Mouse (Mus musculus): ENCODE data around the gene Cobl. TPM values are rescaled to one million over a fixed set of nuclear protein-coding genes. Genes with fewer than 3 reads are reported as not detected.
A peak's percentile ranks its signal among the peaks of the same experiment; 100 is the strongest.

The Cobl gene
- total and polyA plus RNA-seq, 2 experiments from 2014 or later, result 17.2 to 24.5 TPM

DNA sequence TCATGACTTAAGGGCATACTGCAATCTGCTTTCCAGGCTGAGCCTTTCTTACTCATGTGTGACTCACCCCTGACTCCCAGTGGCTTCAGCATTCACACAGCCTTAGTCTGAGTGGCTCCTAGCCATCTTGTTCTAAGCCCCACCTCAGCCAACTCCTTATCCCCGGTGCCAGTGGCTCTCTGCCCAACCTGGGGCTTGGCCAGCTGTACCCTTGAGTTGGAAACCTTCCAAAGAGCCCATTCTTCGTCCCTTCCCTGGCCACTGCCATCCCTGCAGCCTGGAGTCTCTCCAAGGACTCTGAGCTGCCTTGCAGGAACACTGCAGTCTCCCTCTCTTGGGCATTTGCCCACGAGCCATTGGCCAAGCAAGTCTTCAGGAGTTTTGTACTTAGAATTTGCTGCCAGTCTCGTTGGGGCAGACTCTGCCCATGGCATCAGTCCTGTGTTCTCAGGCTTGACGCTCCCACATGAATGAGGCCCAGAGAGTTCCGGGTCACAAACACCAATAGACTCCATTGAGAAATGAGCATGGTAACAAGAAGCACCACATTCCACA lies 233.2 kb downstream of the Cobl start:
- no peaks in the 10 kb centered on the region for H3K4me1 ChIP-seq (ENCODE audit: insufficient read depth, low read length)
- WGBS, result 54% methylated on average over 6 of the region's 6 CpGs
- no peak overlapping the region for H3K4me3 ChIP-seq (ENCODE audit: low read depth, low read length)
- H3K27me3 ChIP-seq (ENCODE audit: insufficient read depth, low read length), result no peaks in the 10 kb centered on the region
- no peak overlapping the region for H3K4me2 ChIP-seq (ENCODE audit: low read depth, low read length, poor library complexity, severe bottlenecking)
- TF ChIP-seq CTCF (IDR thresholded peaks at IDR 0.05), result no peak; the same call in 1 of the 2 replicates
- ATAC-seq (ENCODE audit: low FRiP score) (peak; percentile 90), DNase-seq (ENCODE audit: low spot score) (peak; percentile 91)
- H3K9ac ChIP-seq (replicated peaks; ENCODE audit: low read length, poor library complexity, severe bottlenecking), result no peak overlapping the region
- no peaks in the 10 kb centered on the region for H3K9me3 ChIP-seq (ENCODE audit: low read length)
- H3K27ac ChIP-seq (ENCODE audit: low read depth, low read length), result no peak overlapping the region
- no peaks in the 10 kb centered on the region; the same call in 1 of the 2 replicates for H3K36me3 ChIP-seq (ENCODE audit: insufficient read depth, low read length)

DNA sequence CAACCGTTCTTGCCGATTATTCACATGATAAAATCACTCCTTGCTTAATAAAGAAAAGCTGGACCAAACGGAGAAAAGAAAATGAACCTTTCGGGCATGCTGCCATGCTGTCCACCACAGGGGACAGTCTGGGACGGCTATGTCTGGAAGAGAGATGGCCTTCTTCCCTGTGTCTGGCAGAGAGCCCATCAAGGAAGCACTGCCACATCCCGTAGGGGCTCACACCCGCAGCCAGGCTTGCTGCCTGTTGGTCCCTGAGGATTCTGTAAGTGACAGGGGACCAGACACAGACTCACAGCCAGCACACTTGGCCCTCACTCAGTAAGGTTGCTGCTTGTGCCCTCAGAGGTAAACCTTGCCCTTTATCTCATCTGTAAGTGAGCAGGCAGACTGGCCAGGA lies 235.3 kb downstream of the Cobl start:
- Histone ChIP-seq H3K36me3 (ENCODE audit: insufficient read depth, low read length) (no peaks in the 10 kb centered on the region), H3K4me2 (ENCODE audit: low read depth, low read length, poor library complexity, severe bottlenecking) (no peak overlapping the region), H3K27me3 (ENCODE audit: insufficient read depth, low read length) (no peaks in the 10 kb centered on the region), H3K27ac (ENCODE audit: low read depth, low read length) (no peak overlapping the region), H3K4me1 (ENCODE audit: insufficient read depth, low read length) (no peaks in the 10 kb centered on the region), H3K9ac (replicated peaks; ENCODE audit: low read length, poor library complexity, severe bottlenecking) (no peak overlapping the region), H3K4me3 (ENCODE audit: low read depth, low read length) (no peak overlapping the region), H3K9me3 (ENCODE audit: low read length) (no peaks in the 10 kb centered on the region)
- no peak for TF ChIP-seq CTCF (IDR thresholded peaks at IDR 0.05)
- DNase-seq (ENCODE audit: low spot score) (peak; percentile 46), ATAC-seq (ENCODE audit: low FRiP score) (no peak)
- WGBS, result 62% methylated on average over 7 of the region's 7 CpGs

DNA sequence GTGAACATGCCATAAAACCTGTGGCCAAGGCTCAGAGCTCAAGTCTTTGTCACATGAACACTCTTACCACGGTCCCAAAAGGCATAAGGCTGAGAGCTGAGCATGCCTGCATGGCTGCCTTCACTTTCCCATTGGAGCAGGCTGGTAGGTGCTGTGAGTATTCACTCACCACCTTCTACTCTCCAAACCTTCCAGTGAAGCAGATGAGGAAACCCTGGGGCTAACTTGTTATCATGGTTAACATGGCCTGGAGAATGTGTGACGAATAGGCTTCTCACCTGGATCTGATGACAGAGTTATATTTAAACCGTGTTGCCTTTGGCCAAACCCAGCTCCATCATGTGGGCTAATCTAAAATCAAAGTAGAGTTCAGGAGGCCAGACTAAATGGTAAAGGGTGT lies 237.4 kb downstream of the Cobl start:
- Histone ChIP-seq H3K9ac (replicated peaks; ENCODE audit: low read length, poor library complexity, severe bottlenecking) (no peak overlapping the region), H3K9me3 (ENCODE audit: low read length) (no peaks in the 10 kb centered on the region), H3K27ac (ENCODE audit: low read depth, low read length) (no peak overlapping the region), H3K4me1 (ENCODE audit: insufficient read depth, low read length) (no peaks in the 10 kb centered on the region), H3K36me3 (ENCODE audit: insufficient read depth, low read length) (no peaks in the 10 kb centered on the region), H3K27me3 (ENCODE audit: insufficient read depth, low read length) (no peaks in the 10 kb centered on the region), H3K4me2 (ENCODE audit: low read depth, low read length, poor library complexity, severe bottlenecking) (no peak overlapping the region), H3K4me3 (ENCODE audit: low read depth, low read length) (no peak overlapping the region)
- DNase-seq (ENCODE audit: low spot score) (no peak), ATAC-seq (ENCODE audit: low FRiP score) (no peak)
- TF ChIP-seq CTCF (IDR thresholded peaks at IDR 0.05), result no peak
- WGBS, result 91% methylated on average over 3 of the region's 3 CpGs

DNA sequence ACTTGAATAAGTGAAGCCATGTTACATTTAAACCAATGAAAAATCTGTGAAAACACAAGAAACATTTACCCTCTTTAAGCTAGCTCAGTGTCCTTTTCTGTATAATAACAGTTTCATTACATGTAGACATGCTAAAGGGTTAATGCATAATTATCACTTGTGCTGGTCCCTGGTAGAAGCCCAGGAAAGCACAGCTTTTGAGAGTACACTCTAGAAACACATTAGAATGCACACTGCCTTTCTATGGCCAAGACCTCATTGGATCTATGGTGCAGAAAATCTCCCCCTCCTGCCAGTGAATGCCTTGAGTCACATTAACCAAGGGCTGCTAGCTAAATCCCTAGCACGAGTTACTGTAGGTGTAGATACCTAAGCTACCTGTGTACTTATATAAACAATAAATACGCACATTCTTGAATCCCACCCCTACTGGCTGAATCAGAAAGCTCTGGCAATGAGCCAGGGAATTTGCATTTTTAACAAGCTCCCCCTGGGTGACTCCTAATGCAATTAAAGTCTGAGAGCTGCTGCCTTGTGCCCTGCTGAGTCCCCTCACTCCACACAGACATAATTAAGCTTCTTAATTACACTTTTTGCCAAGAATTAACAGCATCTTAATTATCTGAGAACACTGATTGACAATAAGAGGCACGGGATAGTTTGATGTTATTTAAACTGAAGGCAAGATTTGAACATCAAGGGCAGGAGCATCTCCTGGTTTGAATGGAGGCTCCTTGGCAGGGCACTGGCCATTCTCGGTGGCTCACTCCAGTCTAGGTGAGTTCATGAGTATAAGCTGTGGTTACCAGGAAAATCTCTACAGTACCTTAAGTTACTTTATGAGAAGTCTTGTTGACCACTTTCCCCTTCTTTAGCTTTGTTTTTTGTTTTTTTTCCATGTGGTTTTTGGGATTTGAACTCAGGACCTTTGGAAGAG lies 244.9 kb downstream of the Cobl start:
- TF ChIP-seq CTCF (IDR thresholded peaks at IDR 0.05), result peak; percentile 30
- ATAC-seq (ENCODE audit: low FRiP score) (peak; percentile 68), DNase-seq (ENCODE audit: low spot score) (peak; percentile 89)
- H3K27ac ChIP-seq (ENCODE audit: low read depth, low read length), result no peak overlapping the region
- H3K36me3 ChIP-seq (ENCODE audit: insufficient read depth, low read length), result no peaks in the 10 kb centered on the region
- WGBS, result 35% methylated on average over 4 of the region's 4 CpGs
- H3K4me3 ChIP-seq (ENCODE audit: low read depth, low read length), result no peak overlapping the region
- no peak overlapping the region for H3K9ac ChIP-seq (replicated peaks; ENCODE audit: low read length, poor library complexity, severe bottlenecking)
- no peaks in the 10 kb centered on the region for H3K4me1 ChIP-seq (ENCODE audit: insufficient read depth, low read length)
- H3K4me2 ChIP-seq (ENCODE audit: low read depth, low read length, poor library complexity, severe bottlenecking), result no peak overlapping the region
- H3K9me3 ChIP-seq (ENCODE audit: low read length), result no peaks in the 10 kb centered on the region
- no peaks in the 10 kb centered on the region for H3K27me3 ChIP-seq (ENCODE audit: insufficient read depth, low read length)

DNA sequence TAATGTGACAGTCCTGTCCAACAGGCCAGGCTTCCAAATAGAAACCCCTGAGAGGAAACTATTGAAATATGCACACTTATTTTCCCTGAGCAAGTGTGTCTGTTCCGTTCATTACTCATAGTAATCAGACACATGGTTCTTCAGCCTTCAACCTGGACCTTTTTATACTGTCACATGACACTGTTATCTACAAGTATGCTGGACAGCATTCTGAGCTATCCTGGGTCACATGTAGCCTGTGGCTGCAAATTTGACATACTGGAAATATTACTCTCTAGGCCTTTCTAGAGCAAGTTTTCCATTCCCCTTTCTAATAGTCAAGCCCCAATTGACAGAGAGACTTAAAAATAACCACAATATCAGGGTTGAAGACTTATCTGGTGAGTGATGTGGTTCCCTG lies 247.9 kb downstream of the Cobl start:
- Histone ChIP-seq H3K27me3 (ENCODE audit: insufficient read depth, low read length) (no peaks in the 10 kb centered on the region), H3K4me2 (ENCODE audit: low read depth, low read length, poor library complexity, severe bottlenecking) (no peak overlapping the region), H3K9ac (replicated peaks; ENCODE audit: low read length, poor library complexity, severe bottlenecking) (no peak overlapping the region), H3K4me3 (ENCODE audit: low read depth, low read length) (no peak overlapping the region), H3K27ac (ENCODE audit: low read depth, low read length) (no peak overlapping the region), H3K9me3 (ENCODE audit: low read length) (no peaks in the 10 kb centered on the region), H3K36me3 (ENCODE audit: insufficient read depth, low read length) (no peaks in the 10 kb centered on the region), H3K4me1 (ENCODE audit: insufficient read depth, low read length) (no peaks in the 10 kb centered on the region)
- TF ChIP-seq CTCF (IDR thresholded peaks at IDR 0.05), result no peak
- ATAC-seq (ENCODE audit: low FRiP score), result no peak
- WGBS, result 97% methylated on average over 1 of the region's 1 CpGs
- DNase-seq (ENCODE audit: low spot score), result no peak

DNA sequence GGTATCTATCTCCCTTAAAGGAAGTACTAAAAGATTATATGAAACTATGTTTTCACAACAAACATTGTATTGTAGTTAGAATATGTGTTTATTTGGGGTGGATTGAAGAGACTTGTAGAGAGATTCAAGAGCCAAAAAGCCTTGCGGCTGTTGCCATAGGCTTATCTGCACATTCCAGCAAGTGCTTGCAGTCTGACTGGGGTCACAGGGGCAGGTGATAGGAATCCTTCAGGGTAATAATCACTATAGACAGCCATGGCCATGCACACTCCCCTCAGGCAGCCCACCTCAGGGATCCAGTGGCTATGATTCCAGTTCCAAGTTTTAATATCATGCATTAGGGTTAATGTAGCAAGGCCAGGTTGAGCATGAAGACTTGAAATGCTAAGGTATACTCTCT lies 249.2 kb downstream of the Cobl start:
- H3K9ac ChIP-seq (replicated peaks; ENCODE audit: low read length, poor library complexity, severe bottlenecking), result no peak overlapping the region
- 97% methylated on average over 1 of the region's 1 CpGs for WGBS
- H3K4me1 ChIP-seq (ENCODE audit: insufficient read depth, low read length), result no peaks in the 10 kb centered on the region
- TF ChIP-seq CTCF (IDR thresholded peaks at IDR 0.05), result no peak
- ATAC-seq (ENCODE audit: low FRiP score), result no peak
- DNase-seq (ENCODE audit: low spot score), result no peak
- no peaks in the 10 kb centered on the region for H3K36me3 ChIP-seq (ENCODE audit: insufficient read depth, low read length)
- no peak overlapping the region for H3K27ac ChIP-seq (ENCODE audit: low read depth, low read length)
- no peak overlapping the region for H3K4me2 ChIP-seq (ENCODE audit: low read depth, low read length, poor library complexity, severe bottlenecking)
- no peaks in the 10 kb centered on the region for H3K9me3 ChIP-seq (ENCODE audit: low read length)
- H3K4me3 ChIP-seq (ENCODE audit: low read depth, low read length), result no peak overlapping the region
- H3K27me3 ChIP-seq (ENCODE audit: insufficient read depth, low read length), result no peaks in the 10 kb centered on the region

All from midbrain, postnatal 0 days (tissue).